Mouse (Mus musculus): Measurements from ENCODE around the gene Sipa1l1.

The Sipa1l1 gene

GRCm38 (mm10) chr12:82382932-82383331 lies 213.8 kb downstream of the Sipa1l1 start:
- no peak; the same call in 1 of the 2 replicates for ATAC-seq (ENCODE audit: low TSS enrichment)

GRCm38 (mm10) chr12:82384719-82385118 lies 215.6 kb downstream of the Sipa1l1 start:
- ATAC-seq (ENCODE audit: low TSS enrichment), result no peak

DNA sequence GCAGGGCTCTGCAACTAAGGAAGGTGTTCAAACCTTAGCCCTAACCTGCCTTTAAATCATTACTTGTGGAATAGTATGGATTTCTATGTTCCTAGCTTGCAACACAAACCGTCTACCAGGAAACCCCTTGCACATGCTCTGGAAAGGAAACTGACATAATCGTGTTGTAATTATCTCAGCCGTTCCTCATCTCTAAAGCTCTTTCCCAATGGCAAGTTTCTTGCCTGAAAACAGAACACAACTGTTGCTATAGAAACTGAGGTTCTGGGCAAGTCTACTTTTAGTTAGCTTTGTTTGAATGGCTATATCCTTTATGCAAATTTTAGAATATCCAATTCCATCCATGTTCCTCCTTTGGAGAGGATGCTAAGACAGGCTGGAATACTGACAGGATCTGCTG lies 217.9 kb downstream of the Sipa1l1 start:
- ATAC-seq (ENCODE audit: low TSS enrichment), result peak; percentile 28

GRCm38 (mm10) chr12:82387647-82388046 lies 218.5 kb downstream of the Sipa1l1 start:
- ATAC-seq (ENCODE audit: low TSS enrichment), result peak; percentile 73

- no peak for ATAC-seq (ENCODE audit: low TSS enrichment)
These were observed 219.0 kb downstream of the Sipa1l1 start for GRCm38 (mm10) chr12:82388144-82388543.

GRCm38 (mm10) chr12:82394118-82394861 lies 225.2 kb downstream of the Sipa1l1 start:
- peak; percentile 36; the same call in 1 of the 2 replicates for ATAC-seq (ENCODE audit: low TSS enrichment)

DNA sequence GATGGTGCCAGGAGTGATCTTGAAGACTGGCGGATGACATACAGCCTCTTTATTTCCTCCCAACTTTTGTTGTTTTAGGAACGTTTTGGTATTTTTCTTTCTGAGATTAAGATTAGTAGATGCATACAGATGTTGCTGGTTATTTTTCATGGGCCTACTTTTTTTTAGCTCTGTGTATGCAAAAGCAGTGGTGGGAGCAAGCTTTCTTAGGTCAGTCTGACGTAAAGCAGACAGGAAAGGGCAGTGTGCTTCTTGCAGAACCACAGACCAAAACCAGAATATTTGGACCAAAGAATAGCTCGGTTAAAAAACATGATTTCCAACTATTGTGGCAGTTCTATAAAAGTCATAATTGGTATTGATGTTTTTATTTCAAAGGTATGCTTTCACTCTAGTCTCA lies 226.1 kb downstream of the Sipa1l1 start:
- no peak for ATAC-seq (ENCODE audit: low TSS enrichment)

- no peak for ATAC-seq (ENCODE audit: low TSS enrichment)
These were observed 228.1 kb downstream of the Sipa1l1 start for GRCm38 (mm10) chr12:82397193-82397592.

DNA sequence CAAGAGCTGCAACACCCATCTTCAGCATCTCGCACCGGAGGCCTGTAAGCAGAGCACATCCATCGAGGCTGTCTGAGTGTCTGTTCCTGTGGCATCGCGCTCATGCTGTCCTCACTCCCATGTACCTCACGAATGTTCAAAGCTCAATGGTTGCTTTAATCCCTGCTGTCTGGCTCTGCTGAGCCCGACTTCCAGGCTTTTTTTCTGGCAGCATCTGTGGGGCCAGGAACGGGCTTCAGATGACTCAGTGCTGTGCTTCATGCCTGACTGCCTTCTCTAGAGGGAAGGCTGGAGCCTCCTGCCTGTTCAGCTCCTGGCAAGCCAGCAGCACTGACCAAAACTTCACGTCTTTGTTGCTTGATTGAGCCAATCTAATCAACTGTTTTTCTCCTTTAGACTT lies 228.6 kb downstream of the Sipa1l1 start:
- peak; percentile 78 for ATAC-seq (ENCODE audit: low TSS enrichment)

DNA sequence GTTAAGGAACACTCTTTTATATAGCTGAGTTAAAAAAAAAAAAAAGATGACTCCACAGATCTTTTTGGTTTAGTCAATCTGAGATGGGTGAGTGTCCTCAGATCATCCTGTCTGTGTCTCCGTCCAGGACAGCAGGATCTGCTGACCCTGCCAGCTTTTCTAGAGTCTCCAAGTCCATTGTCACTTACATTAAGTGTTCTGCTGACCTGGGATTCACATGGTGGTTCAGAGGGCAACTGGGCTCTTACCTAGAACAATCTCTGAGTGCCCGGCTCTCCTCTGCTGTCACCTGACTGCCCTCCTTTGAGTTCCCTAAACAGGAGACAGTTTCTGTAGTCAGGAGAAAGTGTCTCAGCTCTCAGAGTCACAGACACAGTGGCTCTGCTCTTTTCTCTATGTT lies 229.8 kb downstream of the Sipa1l1 start:
- ATAC-seq (ENCODE audit: low TSS enrichment), result no peak

GRCm38 (mm10) chr12:82399971-82400720 lies 231.0 kb downstream of the Sipa1l1 start:
- ATAC-seq (ENCODE audit: low TSS enrichment), result peak; percentile 36

GRCm38 (mm10) chr12:82400783-82401182 lies 231.7 kb downstream of the Sipa1l1 start:
- ATAC-seq (ENCODE audit: low TSS enrichment), result no peak

- no peak for ATAC-seq (ENCODE audit: low TSS enrichment)
These were observed 232.3 kb downstream of the Sipa1l1 start for GRCm38 (mm10) chr12:82401440-82401839.

DNA sequence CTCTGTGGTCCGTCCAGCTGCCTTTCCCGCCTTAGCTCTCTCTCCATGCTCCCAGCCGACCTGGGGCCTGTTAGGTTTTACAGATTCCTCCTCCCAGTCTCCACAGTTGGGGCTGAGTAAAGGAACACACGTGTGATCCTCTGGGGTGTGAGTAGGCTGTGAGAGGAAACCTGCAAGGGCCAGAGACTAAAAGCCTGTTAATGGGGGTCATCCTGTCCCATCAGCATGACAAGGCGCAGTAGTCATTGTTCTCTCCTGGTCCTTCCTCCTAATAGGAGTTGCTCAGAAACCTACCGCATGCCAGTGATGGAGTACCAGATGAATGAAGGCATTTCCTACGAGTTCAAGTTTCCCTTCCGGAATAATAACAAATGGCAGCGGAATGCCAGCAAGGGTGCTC lies 233.5 kb downstream of the Sipa1l1 start:
- ATAC-seq (ENCODE audit: low TSS enrichment), result no peak

GRCm38 (mm10) chr12:82407531-82408255 lies 238.6 kb downstream of the Sipa1l1 start:
- ATAC-seq (ENCODE audit: low TSS enrichment), result no peak

DNA sequence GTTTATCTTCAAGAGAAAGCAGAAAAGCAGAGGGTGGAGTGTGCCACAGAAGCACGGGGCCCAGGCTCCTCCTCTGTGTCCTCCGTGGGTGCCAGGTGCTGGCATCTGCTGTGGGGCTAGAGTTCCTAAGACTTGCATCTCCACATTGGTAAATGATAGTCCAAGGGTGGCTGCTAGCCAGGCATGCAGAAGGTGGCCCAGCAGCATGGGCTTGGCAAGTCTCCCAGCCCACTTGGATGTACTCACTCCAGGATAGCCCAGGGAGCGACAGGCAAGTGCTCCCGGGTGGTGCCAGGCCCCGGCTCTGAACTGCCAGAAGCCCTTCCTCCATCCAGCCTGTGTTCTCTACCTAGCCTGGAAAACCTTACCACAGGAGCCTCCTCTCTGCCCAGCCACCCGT lies 239.4 kb downstream of the Sipa1l1 start:
- ATAC-seq (ENCODE audit: low TSS enrichment), result no peak

- peak; percentile 55 for ATAC-seq (ENCODE audit: low TSS enrichment)
These were observed 240.8 kb downstream of the Sipa1l1 start for GRCm38 (mm10) chr12:82409686-82410472.

DNA sequence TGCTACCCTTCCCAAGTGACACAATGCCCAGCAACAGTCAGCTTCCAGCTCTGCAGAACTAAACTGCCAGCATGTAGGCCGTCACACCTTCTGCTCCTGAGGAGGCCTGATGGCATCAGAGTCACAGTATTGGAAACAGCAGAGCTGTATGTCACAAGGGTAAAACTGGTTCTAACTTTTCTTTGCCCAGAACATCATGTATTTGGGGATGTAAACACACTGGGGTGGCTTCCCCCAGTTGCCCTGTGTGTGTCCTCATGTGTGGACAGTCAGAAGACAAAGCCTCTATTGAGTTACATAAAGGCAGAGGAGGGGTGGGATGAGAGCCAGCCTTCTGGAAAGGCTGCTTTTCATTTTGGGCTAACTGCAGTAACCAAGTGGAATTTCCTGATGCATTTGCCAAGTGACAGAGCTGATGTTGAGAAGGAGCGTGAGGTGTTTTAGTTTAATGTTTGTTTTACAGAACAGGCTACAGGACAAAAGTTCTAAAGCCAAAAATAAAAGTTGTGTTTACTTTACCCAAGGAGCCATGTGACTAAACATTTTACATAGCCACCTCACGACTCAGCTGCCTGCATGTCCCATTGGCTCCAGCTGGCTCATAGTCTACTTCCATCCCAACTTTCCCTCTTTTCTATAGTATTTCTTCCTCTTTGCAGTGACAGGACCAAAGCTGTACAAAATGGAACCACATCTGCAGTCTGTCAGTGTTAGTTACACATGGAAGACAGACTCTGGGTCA lies 243.3 kb downstream of the Sipa1l1 start:
- peak; percentile 38 for ATAC-seq (ENCODE audit: low TSS enrichment)

DNA sequence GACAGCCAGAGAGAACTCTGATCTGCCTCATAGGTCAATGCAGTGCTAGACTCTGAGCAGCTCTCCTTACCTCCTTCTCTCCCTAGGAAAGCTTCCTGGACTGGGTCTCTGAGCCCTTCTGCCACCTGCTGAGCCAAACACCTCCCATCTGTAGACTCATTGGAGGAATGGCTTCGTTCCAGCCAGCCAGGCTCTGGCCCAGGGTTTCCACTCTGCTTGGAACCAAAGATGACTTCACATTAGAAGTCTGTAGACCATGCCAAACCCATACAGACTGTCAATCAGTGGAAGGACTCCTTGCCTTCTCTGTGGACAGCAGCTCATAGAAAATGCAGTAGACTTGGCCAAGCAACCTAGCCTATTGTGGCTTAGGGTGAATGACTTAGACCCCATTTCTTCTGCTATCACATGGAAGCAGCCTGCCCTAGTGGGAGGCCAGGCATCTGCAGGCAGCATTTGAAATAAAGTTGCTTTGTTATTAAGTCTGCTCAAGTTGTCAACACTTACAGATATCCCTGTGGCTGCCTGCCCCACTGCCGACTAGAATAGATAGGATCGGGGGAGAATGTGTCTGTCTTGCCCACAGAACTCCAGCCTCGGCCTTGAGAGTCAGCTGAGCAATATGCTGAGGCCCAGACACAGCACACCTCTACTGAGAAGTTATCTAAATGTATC lies 246.7 kb downstream of the Sipa1l1 start:
- ATAC-seq (ENCODE audit: low TSS enrichment), result peak; percentile 13; the same call in 1 of the 2 replicates

DNA sequence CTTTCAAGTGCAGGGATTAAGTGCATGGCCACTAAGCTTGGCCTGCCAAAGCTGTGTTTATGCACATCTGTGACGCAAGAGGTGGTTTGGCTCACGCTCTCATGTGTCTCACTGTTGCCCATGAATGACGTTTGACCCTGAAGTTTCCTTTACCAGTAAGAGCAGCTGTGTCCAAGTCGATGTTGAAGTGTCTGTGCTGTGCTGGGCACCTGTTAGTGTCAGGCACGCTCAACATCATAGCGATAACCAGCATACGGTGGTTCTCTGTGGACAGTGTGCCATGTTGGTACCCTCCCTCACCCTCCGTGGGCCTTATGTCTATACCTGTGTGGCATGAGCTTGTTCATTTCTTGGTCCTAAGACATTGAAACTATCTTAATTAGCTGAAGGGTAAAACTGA lies 249.9 kb downstream of the Sipa1l1 start:
- ATAC-seq (ENCODE audit: low TSS enrichment), result no peak
